Mouse (Mus musculus) limb, embryonic 12.5 days (tissue): ENCODE results near the gene Cxadr. TPM values are rescaled to one million over a fixed set of nuclear protein-coding genes. Genes with fewer than 3 reads are reported as not detected.

Experiments used
- ATAC-seq: fragments of 200-750 bp; cut with Nextera tagmentation; 2 replicates; pipeline ENCODE4 v1.8.0; 2017; ENCODE audit warnings: low read depth, moderate TSS enrichment; ENCODE audit not compliant: insufficient number of reproducible peaks, insufficient read depth, low FRiP score, low TSS enrichment
- H3K27ac ChIP-seq: fragments of 300-500 bp; sonication (generic); 2 replicates; pipeline ENCODE4 v1.5.1; 2016; ENCODE audit warnings: mild to moderate bottlenecking, moderate library complexity
- H3K27me3 ChIP-seq: fragments of 300-500 bp; sonication (generic); 2 replicates; pipeline ENCODE4 v1.6.1; 2016; ENCODE audit warnings: mild to moderate bottlenecking, moderate library complexity
- H3K36me3 ChIP-seq: fragments of 300-500 bp; sonication (generic); 2 replicates; pipeline ENCODE4 v1.6.1; 2016; ENCODE audit warnings: mild to moderate bottlenecking, moderate library complexity
- H3K4me1 ChIP-seq: fragments of 300-500 bp; sonication (generic); replicated peaks from 2 replicates; pipeline ENCODE4 v1.6.1; 2016
- H3K4me2 ChIP-seq: fragments of 300-500 bp; sonication (generic); 2 replicates; pipeline ENCODE4 v1.6.1; 2016; ENCODE audit warnings: mild to moderate bottlenecking, moderate library complexity
- H3K4me3 ChIP-seq: fragments of 300-500 bp; sonication (generic); replicated peaks from 2 replicates; pipeline ENCODE4 v1.5.1; 2016; ENCODE audit warnings: mild to moderate bottlenecking
- H3K9ac ChIP-seq: fragments of 300-500 bp; sonication (generic); replicated peaks from 2 replicates; pipeline ENCODE4 v1.6.1; 2016; ENCODE audit warnings: mild to moderate bottlenecking, moderate library complexity
- H3K9me3 ChIP-seq: fragments of 300-500 bp; sonication (generic); 2 replicates; pipeline ENCODE4 v1.6.1; 2016; ENCODE audit warnings: mild to moderate bottlenecking, moderate library complexity
- WGBS: fragments of 180-500 bp; shearing (Covaris S2); methylation state at CpG from one replicate; pipeline ENCODE4 v1.1.7; 2016; 5-methylcytosine and 5-hydroxymethylcytosine counted together
- polyA plus RNA-seq: library from polyadenylated mRNA; unstranded; fragments of >200 nt; fragmentation: Nextera tagmentation; extraction: Ambion mirVana; gene quantifications from 2 replicates; pipeline ENCODE4 v1.2.1, GENCODE M21; 2016

Cxadr gene
- polyA plus RNA-seq, 1 experiment from 2014 or later: 39.0 TPM

- H3K4me3 ChIP-seq: no peak overlapping the region
- no peak for ATAC-seq
- 35% methylated on average over 2 of the region's 2 CpGs for WGBS
- no peaks in the 10 kb centered on the region for H3K9me3 ChIP-seq
- H3K36me3 ChIP-seq: no peaks in the 10 kb centered on the region
- no peak overlapping the region for H3K4me2 ChIP-seq
- no peaks in the 10 kb centered on the region for H3K4me1 ChIP-seq
- no peak overlapping the region for H3K9ac ChIP-seq
- H3K27me3 ChIP-seq: no peaks in the 10 kb centered on the region
- H3K27ac ChIP-seq: no peak overlapping the region
Measured at GRCm38 (mm10) chr16:78402316-78402715, 101.0 kb downstream of the Cxadr start.

- WGBS: 92% methylated on average over 2 of the region's 2 CpGs
- H3K27ac ChIP-seq: no peak overlapping the region
Measured at GRCm38 (mm10) chr16:78406657-78407056, 105.4 kb downstream of the Cxadr start.

GRCm38 (mm10) chr16:78407855-78408254, 106.6 kb downstream of the Cxadr start:
- WGBS: 86% methylated on average over 6 of the region's 6 CpGs
- Histone ChIP-seq H3K4me1 (peaks cover 7% of the 10 kb centered on the region; the same call in 1 of the 2 replicates), H3K4me3 (no peak overlapping the region), H3K27me3 (no peaks in the 10 kb centered on the region), H3K36me3 (no peaks in the 10 kb centered on the region), H3K9ac (no peak overlapping the region), H3K9me3 (no peaks in the 10 kb centered on the region), H3K4me2 (no peak overlapping the region), H3K27ac (no peak overlapping the region)
- ATAC-seq: no peak

More at GRCm38 (mm10) chr16:78406657-78407056, 105.4 kb downstream of the Cxadr start:
- H3K27me3 ChIP-seq: no peaks in the 10 kb centered on the region
- H3K4me3 ChIP-seq: no peak overlapping the region
- H3K4me1 ChIP-seq: no peaks in the 10 kb centered on the region
- no peak overlapping the region for H3K9ac ChIP-seq
- H3K4me2 ChIP-seq: no peak overlapping the region
- H3K9me3 ChIP-seq: no peaks in the 10 kb centered on the region
- ATAC-seq: no peak
- no peaks in the 10 kb centered on the region for H3K36me3 ChIP-seq

Other genes starting within 250 kb of the Cxadr start
- gene Btg3, start 75.7 kb downstream of the Cxadr start, polyA plus RNA-seq: 39.0 and 40.2 TPM in 2 replicates